Mouse (Mus musculus) heart, embryonic 14.5 days (tissue): Measurements from ENCODE around the gene Hmgxb4. TPM values are rescaled to one million over a fixed set of nuclear protein-coding genes. Genes with fewer than 3 reads are reported as not detected.
"Not testable (repeated sequence)": the region's sequence is repeated elsewhere in the genome, so short reads cannot be mapped to it uniquely, and the experiment has no call there.

ENCODE experiments used
- ATAC-seq: fragments of 200-750 bp; cut with Nextera tagmentation; 2 replicates; pipeline ENCODE4 v1.8.0; 2017; ENCODE audit warnings: low read depth, moderate TSS enrichment; ENCODE audit not compliant: insufficient number of reproducible peaks, insufficient read depth, low FRiP score
- H3K27ac ChIP-seq, 2 experiments: fragments of 200-500 bp in 1 of 2; fragments of 300-500 bp in 1 of 2; sonication (generic) in 1 of 2; replicated peaks in 1 of 2; 2 replicates each; pipeline ENCODE4 v1.5.1; 2012 to 2014; ENCODE audit warnings: low read depth in 2 of 2, low read length in 2 of 2, control low read depth in 1 of 2, mild to moderate bottlenecking in 1 of 2, mixed read lengths in 1 of 2; ENCODE audit not compliant: control insufficient read depth in 1 of 2, insufficient read depth in 1 of 2
- H3K27me3 ChIP-seq: fragments of 300-500 bp; sonication (generic); 2 replicates; pipeline ENCODE4 v1.6.1; 2014; ENCODE audit warnings: mild to moderate bottlenecking, low read length, control low read depth; ENCODE audit not compliant: control insufficient read depth, insufficient read depth
- H3K36me3 ChIP-seq: fragments of 300-500 bp; sonication (generic); 2 replicates; pipeline ENCODE4 v1.6.1; 2014; ENCODE audit warnings: mild to moderate bottlenecking, control low read depth, low read length, mixed read lengths; ENCODE audit not compliant: control insufficient read depth, insufficient read depth
- H3K4me1 ChIP-seq, 2 experiments: fragments of 200-500 bp in 1 of 2; fragments of 300-500 bp in 1 of 2; sonication (generic) in 1 of 2; 2 replicates each; pipeline ENCODE4 v1.6.1; 2012 to 2014; ENCODE audit warnings: low read length in 2 of 2, control low read depth in 1 of 2, mixed read lengths in 1 of 2; ENCODE audit not compliant: control insufficient read depth in 2 of 2, insufficient read depth in 2 of 2
- H3K4me2 ChIP-seq: fragments of 300-500 bp; sonication (generic); 2 replicates; pipeline ENCODE4 v1.6.1; 2014; ENCODE audit warnings: mild to moderate bottlenecking, low read length
- H3K4me3 ChIP-seq, 2 experiments: fragments of 200-500 bp in 1 of 2; fragments of 300-500 bp in 1 of 2; sonication (generic) in 1 of 2; 2 replicates each; pipeline ENCODE4 v1.5.1; 2012 to 2014; ENCODE audit warnings: low read length in 2 of 2, mild to moderate bottlenecking in 2 of 2, control low read depth in 1 of 2, low read depth in 1 of 2, moderate library complexity in 1 of 2; ENCODE audit not compliant: control insufficient read depth in 1 of 2, insufficient read depth in 1 of 2
- H3K9ac ChIP-seq: fragments of 300-500 bp; sonication (generic); 2 replicates; pipeline ENCODE4 v1.6.1; 2014; ENCODE audit warnings: mild to moderate bottlenecking, low read length
- H3K9me3 ChIP-seq: fragments of 300-500 bp; sonication (generic); 2 replicates; pipeline ENCODE4 v1.6.1; 2016; ENCODE audit warnings: low read length, control low read depth; ENCODE audit not compliant: control insufficient read depth
- WGBS: fragments of 180-500 bp; shearing (Covaris S2); extraction: QIAGEN DNeasy Blood & Tissue Kit; methylation state at CpG from one replicate; pipeline ENCODE4 v1.1.7; 2014; 5-methylcytosine and 5-hydroxymethylcytosine counted together
- polyA plus RNA-seq: library from polyadenylated mRNA; unstranded; fragments of >200 nt; fragmentation: Nextera tagmentation; extraction: Ambion mirVana; gene quantifications from 2 replicates; pipeline ENCODE4 v1.2.1, GENCODE M21; 2014

Gene Hmgxb4
- 24.8 and 25.7 TPM in 2 replicates for polyA plus RNA-seq

DNA sequence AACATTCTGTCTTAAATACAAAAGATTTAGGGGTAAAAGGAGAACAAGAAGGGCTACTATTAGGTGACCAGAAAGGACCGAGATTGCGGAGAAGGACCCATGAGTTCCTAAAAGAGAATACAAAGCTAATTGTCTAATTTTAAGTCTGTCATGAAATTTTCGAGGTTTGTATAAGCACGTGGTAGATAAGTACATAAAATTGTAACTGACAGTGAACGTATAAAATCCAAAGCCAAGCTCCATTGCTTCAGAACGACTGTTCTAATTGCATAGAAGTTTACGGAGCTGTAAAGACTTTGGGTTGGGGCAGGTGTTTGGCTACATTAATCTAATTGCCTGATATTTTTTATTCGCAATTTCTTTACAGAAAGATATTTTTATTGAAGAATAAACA is at the start of gene Hmgxb4:
Gene Hmgxb4, plus strand, starts transcription at position 276 of the 394 bp plus-strand sequence.
- no peak for ATAC-seq

DNA sequence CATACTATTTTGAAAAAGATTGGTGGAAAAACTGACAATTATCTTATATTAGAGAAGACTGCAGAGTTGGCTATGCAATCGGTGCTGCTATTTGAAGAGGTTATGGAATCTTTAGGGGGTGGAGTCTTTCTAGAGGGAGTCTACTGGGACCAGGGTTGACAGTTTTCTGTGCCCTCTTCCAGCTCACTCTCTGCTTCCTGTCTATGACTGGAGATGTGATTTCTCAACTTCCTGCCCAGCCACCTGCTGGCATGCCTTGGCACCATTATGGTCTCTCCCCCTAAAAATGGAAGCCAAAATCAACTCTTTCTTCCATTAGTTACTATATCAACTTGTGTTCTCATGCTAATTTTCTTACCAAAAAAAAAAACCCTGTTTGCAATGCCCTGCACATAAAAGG is 43.7 kb upstream of the Hmgxb4 start:
- Histone ChIP-seq H3K4me2 (no peak overlapping the region), H3K4me3 (no peak overlapping the region), H3K36me3 (no peaks in the 10 kb centered on the region), H3K9ac (no peak overlapping the region), H3K27ac (no peak overlapping the region), H3K9me3 (no peaks in the 10 kb centered on the region), H3K4me1 (no peaks in the 10 kb centered on the region), H3K27me3 (no peaks in the 10 kb centered on the region)
- WGBS, result 79% methylated on average over 1 of the region's 1 CpGs
- ATAC-seq, result no peak

More for the DNA sequence above, at the start of gene Hmgxb4:
- Histone ChIP-seq H3K27me3 (no peaks in the 10 kb centered on the region), H3K4me3 (peak within 1 kb of the TSS; percentile 87 to 94), H3K27ac (peak within 1 kb of the TSS; percentile 57 to 95), H3K4me2 (peak within 1 kb of the TSS; percentile 76), H3K4me1 (peaks cover 3 to 9% of the 10 kb centered on the region in 2 experiments; a peak in 3 of 4 replicates), H3K9me3 (no peaks in the 10 kb centered on the region), H3K36me3 (no peaks in the 10 kb centered on the region), H3K9ac (peak within 1 kb of the TSS; percentile 99)
- WGBS, result 13% methylated on average over 8 of the region's 8 CpGs

DNA sequence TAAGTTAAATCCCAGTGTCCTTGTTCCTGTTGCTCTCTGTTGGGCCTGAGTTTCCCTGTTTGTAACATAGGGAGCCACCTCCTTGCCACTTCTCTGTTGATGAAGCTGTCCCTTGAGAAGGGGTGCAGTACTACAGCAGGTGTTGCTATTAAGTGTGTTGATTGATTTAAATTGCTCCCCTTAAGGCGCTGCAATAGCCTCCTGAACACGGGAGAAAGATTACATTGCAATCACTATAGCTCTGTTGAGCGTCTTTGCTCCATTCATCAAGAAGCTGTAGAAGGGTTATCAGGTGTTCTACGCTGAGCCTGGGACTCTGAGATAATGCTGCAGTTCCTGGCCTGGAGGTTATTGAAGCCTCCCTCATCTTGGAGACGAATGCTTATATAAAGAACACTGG is 29.2 kb upstream of the Hmgxb4 start:
- WGBS, result 33% methylated on average over 5 of the region's 5 CpGs
- no peaks in the 10 kb centered on the region for H3K4me1 ChIP-seq
- no peaks in the 10 kb centered on the region for H3K27me3 ChIP-seq
- no peaks in the 10 kb centered on the region for H3K9me3 ChIP-seq
- no peak overlapping the region for H3K4me3 ChIP-seq
- H3K4me2 ChIP-seq, result no peak overlapping the region
- no peaks in the 10 kb centered on the region for H3K36me3 ChIP-seq
- ATAC-seq, result no peak
- no peak overlapping the region for H3K27ac ChIP-seq
- H3K9ac ChIP-seq, result no peak overlapping the region

DNA sequence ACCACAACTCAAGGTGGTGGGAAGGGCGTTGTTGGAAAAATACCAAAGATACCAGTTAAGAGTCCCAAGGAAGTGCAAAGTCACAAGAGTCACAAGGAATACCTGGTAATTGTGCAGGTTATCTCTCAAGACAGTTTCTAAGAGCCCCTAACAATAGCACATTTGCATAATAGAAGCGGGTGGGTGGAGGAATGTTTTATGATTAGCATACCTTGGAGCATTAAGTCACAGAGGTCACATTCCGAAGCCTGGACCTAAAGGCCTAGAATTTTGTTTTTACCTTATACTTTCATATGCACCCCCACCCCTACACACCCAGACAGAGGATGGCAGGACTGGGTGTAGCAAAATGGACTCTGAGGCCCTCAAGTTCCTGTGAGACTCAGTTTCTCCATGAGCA is 22.9 kb upstream of the Hmgxb4 start:
- 83% methylated on average over 3 of the region's 3 CpGs for WGBS
- H3K9ac ChIP-seq, H3K4me3 ChIP-seq, H3K9me3 ChIP-seq, H3K4me1 ChIP-seq, H3K27ac ChIP-seq, H3K4me2 ChIP-seq, ATAC-seq, H3K27me3 ChIP-seq, H3K36me3 ChIP-seq: not testable (repeated sequence)

DNA sequence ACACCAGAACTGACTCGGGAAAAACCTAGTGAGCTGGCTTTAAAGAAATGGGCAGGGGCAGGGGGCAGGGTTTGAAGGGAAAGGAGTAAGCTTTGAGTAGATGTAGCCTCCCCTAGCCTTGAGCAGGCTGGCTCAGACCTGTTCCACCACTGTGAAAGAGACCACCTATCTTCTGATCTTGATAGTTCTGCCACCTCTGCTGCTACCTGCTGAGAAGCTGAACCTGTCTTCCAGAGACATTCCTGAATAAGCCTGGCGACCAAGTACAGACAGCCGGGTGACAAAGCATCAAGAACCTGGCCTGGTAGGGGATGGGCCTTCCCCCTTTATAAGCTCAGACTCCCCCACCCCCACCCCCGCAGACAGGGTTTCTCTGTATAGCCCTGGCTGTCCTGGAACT is 21.5 kb upstream of the Hmgxb4 start:
- H3K9me3 ChIP-seq, result no peaks in the 10 kb centered on the region
- H3K4me3 ChIP-seq, result no peak overlapping the region
- no peaks in the 10 kb centered on the region for H3K36me3 ChIP-seq
- H3K27ac ChIP-seq, result no peak overlapping the region
- no peaks in the 10 kb centered on the region for H3K4me1 ChIP-seq
- no peak overlapping the region for H3K9ac ChIP-seq
- no peaks in the 10 kb centered on the region for H3K27me3 ChIP-seq
- H3K4me2 ChIP-seq, result no peak overlapping the region
- ATAC-seq, result no peak
- 67% methylated on average over 4 of the region's 4 CpGs for WGBS

DNA sequence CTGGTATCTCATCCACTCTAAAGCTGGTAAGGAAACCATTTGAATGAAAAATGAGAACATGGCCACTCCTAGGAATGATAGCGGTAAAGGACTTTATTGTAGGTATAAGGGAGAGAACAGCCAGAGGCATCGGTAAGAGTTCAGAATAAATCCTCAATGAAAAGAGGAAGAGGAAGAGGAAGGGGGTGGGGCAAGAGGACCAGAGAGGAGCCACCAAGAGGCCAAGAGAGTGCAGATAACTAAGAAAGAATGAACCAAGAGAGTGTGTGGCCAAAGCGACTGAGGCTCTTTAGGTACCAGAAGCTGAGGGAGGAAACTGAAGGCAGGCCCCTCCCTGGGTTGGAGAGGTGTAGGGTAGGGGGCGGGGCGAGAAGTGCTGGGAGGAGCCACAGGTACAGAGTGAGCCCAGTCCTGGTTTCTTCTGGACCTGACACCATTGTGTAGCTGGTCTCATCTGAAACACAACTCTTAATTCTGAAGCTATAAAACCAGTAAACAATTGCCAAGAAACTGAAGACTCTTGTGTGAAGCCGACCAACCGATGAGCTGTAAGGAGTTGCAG is 20.8 kb upstream of the Hmgxb4 start:
- Histone ChIP-seq H3K9ac (no peak overlapping the region), H3K9me3 (no peaks in the 10 kb centered on the region), H3K4me2 (no peak overlapping the region), H3K36me3 (no peaks in the 10 kb centered on the region), H3K27me3 (no peaks in the 10 kb centered on the region), H3K4me1 (no peaks in the 10 kb centered on the region), H3K4me3 (no peak overlapping the region), H3K27ac (no peak overlapping the region)
- WGBS, result 66% methylated on average over 7 of the region's 7 CpGs
- no peak for ATAC-seq

DNA sequence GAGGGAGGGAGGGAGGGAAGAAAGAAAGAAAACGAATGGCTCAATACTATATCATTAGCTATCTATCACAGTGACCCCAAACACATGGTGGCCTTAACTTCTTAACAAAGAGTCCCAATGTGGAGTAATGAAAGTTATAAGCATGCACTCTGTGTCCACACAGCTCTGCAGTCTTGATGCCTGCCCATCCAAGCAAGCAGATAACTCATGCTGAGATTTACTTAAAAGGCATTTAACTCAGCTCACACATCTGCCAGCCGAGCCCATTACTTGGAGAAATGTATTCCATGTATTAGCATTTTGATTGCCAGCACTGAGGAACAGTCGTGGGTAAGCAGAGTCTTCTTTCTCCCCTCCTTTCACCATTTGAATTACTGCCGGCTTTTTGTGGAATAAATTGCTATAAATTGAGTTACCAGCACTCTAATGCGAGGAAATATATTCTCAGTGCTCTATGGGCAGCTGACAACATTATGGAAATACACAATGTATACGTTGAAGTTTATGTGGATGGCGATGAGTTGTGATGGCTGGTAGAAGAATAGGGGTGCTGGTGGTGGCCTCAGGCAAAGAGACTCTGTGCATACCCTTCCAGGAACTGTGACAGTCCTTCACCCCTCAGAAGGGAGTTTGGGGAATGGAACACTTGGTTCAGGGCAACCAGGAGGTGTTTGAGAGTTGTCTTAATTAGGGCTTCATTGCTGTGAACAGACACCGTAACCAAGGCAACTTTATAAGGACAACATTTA is 19.9 kb upstream of the Hmgxb4 start:
- Histone ChIP-seq H3K9me3 (no peaks in the 10 kb centered on the region), H3K27ac (no peak overlapping the region), H3K27me3 (no peaks in the 10 kb centered on the region), H3K9ac (no peak overlapping the region), H3K4me3 (no peak overlapping the region), H3K4me1 (no peaks in the 10 kb centered on the region), H3K4me2 (no peak overlapping the region), H3K36me3 (no peaks in the 10 kb centered on the region)
- ATAC-seq, result no peak
- WGBS, result 75% methylated on average over 8 of the region's 8 CpGs
